Mouse (Mus musculus): ENCODE measurements around the gene Ifi35.

Ifi35 gene

GRCm38 (mm10) chr11:101506269-101506780, 58.1 kb downstream of the Ifi35 start:
- Histone ChIP-seq H3K27me3 (ENCODE audit: control insufficient read depth, insufficient read depth, low read length, poor library complexity, severe bottlenecking) (no peaks in the 10 kb centered on the region), H3K36me3 (ENCODE audit: control insufficient read depth, insufficient read depth, low read length, poor library complexity, severe bottlenecking) (0 out of 2 replicates have a peak, but pooled peaks cover 1% of the 10 kb centered on the region)
- DNase-seq (ENCODE audit: low read depth, low spot score): no peak

- no peaks in the 10 kb centered on the region for H3K27me3 ChIP-seq (ENCODE audit: control insufficient read depth, insufficient read depth, low read length, poor library complexity, severe bottlenecking)
- H3K36me3 ChIP-seq (ENCODE audit: control insufficient read depth, insufficient read depth, low read length, poor library complexity, severe bottlenecking): 0 out of 2 replicates have a peak, but pooled peaks cover 1% of the 10 kb centered on the region
- DNase-seq (ENCODE audit: low read depth, low spot score): no peak
Measured at GRCm38 (mm10) chr11:101507090-101507489, 58.9 kb downstream of the Ifi35 start.

All from splenic B cell, adult 2 months (primary cell).